Comparison of ENCODE assay signal across 8 mouse cellular contexts in genomic region chr16:22439499-22440177, GRCm38 (mm10). TPM values are rescaled to one million over a fixed set of nuclear protein-coding genes. Genes with fewer than 3 reads are reported as not detected.
DNase-seq lines count a peak whose midpoint lies in the region; ATAC-seq and TF ChIP-seq lines count a peak whose summit lies in the region.

Gene Etv5 (minus strand): TSS chr16:22439719.

- WGBS in forebrain, embryonic 11.5 days: under 1% methylated on average over 63 of the region's 63 CpGs
- WGBS in heart, embryonic 16.5 days: under 1% methylated on average over 63 of the region's 63 CpGs
- under 1% methylated on average over 62 of the region's 63 CpGs for WGBS in liver, embryonic 15.5 days (ENCODE audit: insufficient replicate concordance)
- WGBS in neural tube, embryonic 12.5 days: under 1% methylated on average over 63 of the region's 63 CpGs

- DNase-seq in CH12.LX (ENCODE audit: extremely low read depth): peak; percentile 100
- DNase-seq in c-Kit-positive CD71-positive TER-119-negative erythroid progenitor cells, embryonic 14.5 days (ENCODE audit: low read depth): peak; percentile 97
- DNase-seq in forebrain, embryonic 11.5 days (ENCODE audit: low spot score): peak; percentile 99
- DNase-seq in kidney, postnatal 36 days: peak; percentile 98 to 100
- DNase-seq in telencephalon, adult 2 months (ENCODE audit: low read depth, low spot score): peak; percentile 99

- dilution Hi-C loops in CH12.LX (cut with MboI; ENCODE audit: extremely low pct_ligation_motif_present, extremely low pct_unique_long_range_greater_than_20kb, low sequenced_read_pairs): no loop called here

- no peak for TF ChIP-seq CTCF in CH12.LX (conservative IDR thresholded peaks at IDR 0.05 in 1 of 2, IDR thresholded peaks at IDR 0.05 in 1 of 2; ENCODE audit: low read depth in 2 of 2, low read length in 2 of 2)

- H3K4me1 ChIP-seq in CH12.LX (ENCODE audit: control insufficient read depth in 1 of 2, insufficient read depth in 2 of 2): peaks cover 4 to 31% of the 10 kb centered on the region in 2 experiments; a peak in 2 of 4 replicates
- H3K4me1 ChIP-seq in forebrain, embryonic 11.5 days (replicated peaks; ENCODE audit: control insufficient read depth, insufficient read depth, low read length): peaks cover 11% of the 10 kb centered on the region; the same call in 1 of the 2 replicates
- peaks cover 18% of the 10 kb centered on the region for H3K4me1 ChIP-seq in heart, embryonic 16.5 days (ENCODE audit: control insufficient read depth, insufficient read depth, low read length)
- peaks cover 32% of the 10 kb centered on the region for H3K4me1 ChIP-seq in liver, embryonic 15.5 days (replicated peaks)
- peaks cover 19% of the 10 kb centered on the region for H3K4me1 ChIP-seq in neural tube, embryonic 12.5 days

- H3K79me2 ChIP-seq in CH12.LX (replicated peaks; ENCODE audit: control insufficient read depth, extremely low read depth, insufficient read depth, poor library complexity, severe bottlenecking): no peaks in the 10 kb centered on the region

- H3K4me3 ChIP-seq in CH12.LX (replicated peaks in 1 of 3; ENCODE audit: low read depth in 2 of 3, low read length in 2 of 3, poor library complexity in 1 of 3): peak within 1 kb of the TSS; percentile 53 to 81 (median 66)
- peak within 1 kb of the TSS; percentile 70 for H3K4me3 ChIP-seq in forebrain, embryonic 11.5 days (ENCODE audit: low read depth, low read length)
- peak within 1 kb of the TSS; percentile 91 for H3K4me3 ChIP-seq in heart, embryonic 16.5 days (ENCODE audit: low read length)
- peak within 1 kb of the TSS; percentile 71 for H3K4me3 ChIP-seq in liver, embryonic 15.5 days (replicated peaks)
- H3K4me3 ChIP-seq in neural tube, embryonic 12.5 days: peak within 1 kb of the TSS; percentile 74

- H3K4me2 ChIP-seq in CH12.LX (ENCODE audit: insufficient read depth, low read depth, poor library complexity, severe bottlenecking): peak within 1 kb of the TSS; percentile 64
- peak within 1 kb of the TSS; percentile 99 for H3K4me2 ChIP-seq in forebrain, embryonic 11.5 days (ENCODE audit: low read depth, low read length, severe bottlenecking)
- peak within 1 kb of the TSS; percentile 99 for H3K4me2 ChIP-seq in heart, embryonic 16.5 days (ENCODE audit: low read depth, low read length)
- H3K4me2 ChIP-seq in liver, embryonic 15.5 days: peak within 1 kb of the TSS; percentile 95
- H3K4me2 ChIP-seq in neural tube, embryonic 12.5 days (replicated peaks): peak within 1 kb of the TSS; percentile 100

- H3K9ac ChIP-seq in CH12.LX (ENCODE audit: insufficient read depth, low read depth): peak within 1 kb of the TSS; percentile 78
- H3K9ac ChIP-seq in forebrain, embryonic 11.5 days (ENCODE audit: low read length): peak within 1 kb of the TSS; percentile 65
- H3K9ac ChIP-seq in heart, embryonic 16.5 days (ENCODE audit: low read length): peak within 1 kb of the TSS; percentile 88
- H3K9ac ChIP-seq in liver, embryonic 15.5 days: peak within 1 kb of the TSS; percentile 62
- peak within 1 kb of the TSS; percentile 70 for H3K9ac ChIP-seq in neural tube, embryonic 12.5 days

- TF ChIP-seq RAD21 in CH12.LX (IDR thresholded peaks at IDR 0.05; ENCODE audit: low read depth, low read length): no peak

- no peak within 1 kb of the TSS for H3K27ac ChIP-seq in CH12.LX (ENCODE audit: insufficient read depth, low read depth)
- H3K27ac ChIP-seq in forebrain, embryonic 11.5 days (ENCODE audit: low read depth, low read length): peak within 1 kb of the TSS; percentile 8
- H3K27ac ChIP-seq in heart, embryonic 16.5 days (ENCODE audit: low read length): peak within 1 kb of the TSS; percentile 87
- H3K27ac ChIP-seq in liver, embryonic 15.5 days (replicated peaks): peak within 1 kb of the TSS; percentile 49
- H3K27ac ChIP-seq in neural tube, embryonic 12.5 days: no peak within 1 kb of the TSS

- no peaks in the 10 kb centered on the region for H3K36me3 ChIP-seq in CH12.LX (replicated peaks in 1 of 2; ENCODE audit: control insufficient read depth in 1 of 2, insufficient read depth in 1 of 2, low read length in 1 of 2)
- H3K36me3 ChIP-seq in forebrain, embryonic 11.5 days (ENCODE audit: control insufficient read depth, insufficient read depth, low read length): no peaks in the 10 kb centered on the region
- H3K36me3 ChIP-seq in heart, embryonic 16.5 days (ENCODE audit: control insufficient read depth, insufficient read depth): peaks cover 4% of the 10 kb centered on the region
- H3K36me3 ChIP-seq in liver, embryonic 15.5 days (replicated peaks): no peaks in the 10 kb centered on the region
- H3K36me3 ChIP-seq in neural tube, embryonic 12.5 days: no peaks in the 10 kb centered on the region

- H3K9me3 ChIP-seq in CH12.LX (replicated peaks; ENCODE audit: low read length): no peaks in the 10 kb centered on the region
- H3K9me3 ChIP-seq in forebrain, embryonic 11.5 days (ENCODE audit: control insufficient read depth, low read length): no peaks in the 10 kb centered on the region
- no peaks in the 10 kb centered on the region for H3K9me3 ChIP-seq in heart, embryonic 16.5 days (replicated peaks; ENCODE audit: control insufficient read depth, low read length)
- H3K9me3 ChIP-seq in liver, embryonic 15.5 days (replicated peaks): no peaks in the 10 kb centered on the region
- no peaks in the 10 kb centered on the region for H3K9me3 ChIP-seq in neural tube, embryonic 12.5 days

- TF ChIP-seq POLR2A in CH12.LX (IDR thresholded peaks at IDR 0.05; ENCODE audit: low read depth, low read length): peak; percentile 86

- H3K27me3 ChIP-seq in CH12.LX (replicated peaks): peaks cover 34% of the 10 kb centered on the region
- peaks cover 42% of the 10 kb centered on the region for H3K27me3 ChIP-seq in forebrain, embryonic 11.5 days (ENCODE audit: control insufficient read depth, insufficient read depth, low read length)
- H3K27me3 ChIP-seq in heart, embryonic 16.5 days (ENCODE audit: control insufficient read depth, insufficient read depth, low read length): no peaks in the 10 kb centered on the region
- H3K27me3 ChIP-seq in liver, embryonic 15.5 days: peaks cover 61% of the 10 kb centered on the region
- H3K27me3 ChIP-seq in neural tube, embryonic 12.5 days (replicated peaks): peaks cover 56% of the 10 kb centered on the region

- in situ Hi-C loops in CH12.LX (cut with MboI; ENCODE audit: low pct_ligation_motif_present, low pct_unique_long_range_greater_than_20kb, low sequenced_read_pairs): loop anchor here (5.0 kb wide), 1 partner anchor 98 kb away; no protein-coding TSS in a partner anchor

- ATAC-seq in forebrain, embryonic 11.5 days (replicated peaks; ENCODE audit: low FRiP score): peak; percentile 99
- ATAC-seq in heart, embryonic 16.5 days (replicated peaks; ENCODE audit: extremely low read depth, insufficient read depth, low FRiP score): peak; percentile 96
- ATAC-seq in liver, embryonic 15.5 days (ENCODE audit: insufficient read depth): peak; percentile 99
- peak; percentile 99 for ATAC-seq in neural tube, embryonic 12.5 days (ENCODE audit: low FRiP score, low read depth)

- no peak for TF ChIP-seq EP300 in CH12.LX (IDR thresholded peaks at IDR 0.05; ENCODE audit: low read length)

TF ChIP-seq in CH12.LX, 34 proteins besides CTCF, POLR2A, EP300 and RAD21 (continues in another document):
- TF ChIP-seq NRF1 (IDR thresholded peaks at IDR 0.05; ENCODE audit: low read depth, low read length) (peak; percentile 65), PAX5 (IDR thresholded peaks at IDR 0.05; ENCODE audit: low read length) (no peak), SMC3 (IDR thresholded peaks at IDR 0.05; ENCODE audit: low read depth, low read length) (no peak), NELFE (IDR thresholded peaks at IDR 0.05; ENCODE audit: low read depth, low read length) (peak; percentile 60; the same call in 1 of the 2 replicates), BHLHE40 (IDR thresholded peaks at IDR 0.05; ENCODE audit: low read depth, low read length) (0 out of 2 replicates have a peak, but pooled peaks have one; percentile 10), RCOR1 (conservative IDR thresholded peaks at IDR 0.05; ENCODE audit: low read depth, low read length) (no peak), MAFK (IDR thresholded peaks at IDR 0.05; ENCODE audit: insufficient replicate concordance, low read length) (peak; percentile 86; the same call in 1 of the 2 replicates), JUN (IDR thresholded peaks at IDR 0.05; ENCODE audit: insufficient read depth, low read depth, low read length) (no peak), MXI1 (IDR thresholded peaks at IDR 0.05; ENCODE audit: low read depth, low read length) (peak; percentile 81), SIN3A (IDR thresholded peaks at IDR 0.05; ENCODE audit: low read length) (peak; percentile 73), ZNF384 (IDR thresholded peaks at IDR 0.05; ENCODE audit: low read depth, low read length) (peak; percentile 70), TBP (conservative IDR thresholded peaks at IDR 0.05; ENCODE audit: low read depth, low read length) (peak; percentile 64; the same call in 1 of the 2 replicates), CHD1 (IDR thresholded peaks at IDR 0.05; ENCODE audit: low read depth, low read length) (no peak), KAT2A (IDR thresholded peaks at IDR 0.05; ENCODE audit: insufficient replicate concordance, low read length) (0 out of 2 replicates have a peak, but pooled peaks have one; percentile 31), MAZ (IDR thresholded peaks at IDR 0.05; ENCODE audit: low read depth, low read length) (no peak), GABPA (IDR thresholded peaks at IDR 0.05; ENCODE audit: insufficient replicate concordance, low read depth, low read length) (no peak), CHD2 (IDR thresholded peaks at IDR 0.05; ENCODE audit: low read length) (peak; percentile 92; the same call in 1 of the 2 replicates), ZKSCAN1 (IDR thresholded peaks at IDR 0.05; ENCODE audit: borderline replicate concordance, low read depth, low read length) (no peak), MYC (IDR thresholded peaks at IDR 0.05; ENCODE audit: low read depth, low read length) (no peak), POLR2AphosphoS2 (IDR thresholded peaks at IDR 0.05; ENCODE audit: low read depth, low read length) (no peak), ZMIZ1 (IDR thresholded peaks at IDR 0.05; ENCODE audit: low read depth, low read length) (peak; percentile 87), TCF12 (IDR thresholded peaks at IDR 0.05; ENCODE audit: low read depth, low read length) (peak; percentile 91), UBTF (IDR thresholded peaks at IDR 0.05; ENCODE audit: low read depth, low read length) (no peak)

RNA-seq across cellular contexts. Expression of gene Etv5, which starts in this region (rescaled TPM):
- 3.4 and 4.5 TPM in 2 replicates for total RNA-seq in CH12.LX (2012; rRNA removed)
- total RNA-seq in CH12.LX (2014; rRNA removed): 2.2 and 2.6 TPM in 2 replicates
- 2.3 and 3.5 TPM in 2 replicates for polyA plus RNA-seq in CH12.LX (2012; ENCODE audit: insufficient read length, low read depth)
- polyA plus RNA-seq in forebrain, embryonic 11.5 days (2014; fragmentation: Nextera tagmentation; extraction: Ambion mirVana): 25.9 and 27.7 TPM in 2 replicates
- polyA plus RNA-seq in heart, embryonic 16.5 days (2015; fragmentation: Nextera tagmentation; extraction: Ambion mirVana): 19.7 and 28.6 TPM in 2 replicates
- 3.5 and 3.8 TPM in 2 replicates for polyA plus RNA-seq in liver, embryonic 15.5 days (2015; fragmentation: Nextera tagmentation; extraction: Ambion mirVana)
- polyA plus RNA-seq in neural tube, embryonic 12.5 days (2016; fragmentation: Nextera tagmentation; extraction: Ambion mirVana): 17.8 and 23.1 TPM in 2 replicates

Comparison
In these comparisons a context has a peak if more than half of its experiments do, and no peak if none do; other contexts are left out.
1. H3K27ac ChIP-seq: peak in forebrain, embryonic 11.5 days (single experiment), heart, embryonic 16.5 days (single experiment) and liver, embryonic 15.5 days (single experiment); none in CH12.LX (single experiment) and neural tube, embryonic 12.5 days (single experiment).
2. Peak in every context shown above with its lines, with median percentiles within 50 percentile points of each other: DNase-seq, H3K4me2 ChIP-seq, H3K4me3 ChIP-seq, H3K9ac ChIP-seq and ATAC-seq.